Mouse (Mus musculus) hindlimb bud, embryonic 11.5 days (tissue): ENCODE data around the gene Rgma.

Experiments
- DNase-seq: peaks from one replicate; pipeline ENCODE4 v3.0.0-alpha.2; 2012; ENCODE audit warnings: low read depth, low spot score; ENCODE audit errors: extremely low spot score

The Rgma gene

GRCm38 (mm10) chr7:73428525-73428924 lies 53.2 kb downstream of the Rgma start:
- no peak for DNase-seq

GRCm38 (mm10) chr7:73433637-73434335 lies 58.5 kb downstream of the Rgma start:
- no peak for DNase-seq

GRCm38 (mm10) chr7:73434336-73434677 lies 59.0 kb downstream of the Rgma start:
- no peak for DNase-seq

GRCm38 (mm10) chr7:73435685-73436084 lies 60.4 kb downstream of the Rgma start:
- DNase-seq, result no peak

GRCm38 (mm10) chr7:73441802-73442201 lies 66.5 kb downstream of the Rgma start:
- DNase-seq, result no peak

- no peak for DNase-seq
Measured at GRCm38 (mm10) chr7:73442246-73442645, 66.9 kb downstream of the Rgma start.

- no peak for DNase-seq
Measured at GRCm38 (mm10) chr7:73451594-73451993, 76.3 kb downstream of the Rgma start.

- no peak for DNase-seq
Measured at GRCm38 (mm10) chr7:73452187-73452808, 77.0 kb downstream of the Rgma start.

GRCm38 (mm10) chr7:73454113-73454512 lies 78.8 kb downstream of the Rgma start:
- no peak for DNase-seq

- no peak for DNase-seq
Measured at GRCm38 (mm10) chr7:73463546-73463945, 88.2 kb downstream of the Rgma start.

GRCm38 (mm10) chr7:73467741-73468140 lies 92.4 kb downstream of the Rgma start:
- DNase-seq, result no peak
